Mouse (Mus musculus) E14TG2a.4 (cell line): Measurements from ENCODE around the gene Tyro3.

Source experiments
- CTCF ChIP-seq: conservative IDR thresholded peaks from 2 replicates; pipeline ENCODE4 v1.5.1; 2014; ENCODE audit warnings: low read length
- NANOG ChIP-seq: IDR thresholded peaks from 2 replicates; pipeline ENCODE4 v1.6.1; 2014; ENCODE audit warnings: borderline replicate concordance, low read length, mixed read lengths
- POU5F1 ChIP-seq: IDR thresholded peaks from 2 replicates; pipeline ENCODE4 v1.6.1; 2014; ENCODE audit warnings: low read length, borderline replicate concordance

- TF ChIP-seq POU5F1 (no peak), CTCF (no peak), NANOG (no peak)
Measured at GRCm38 (mm10) chr2:119758101-119758843, 39.3 kb upstream of the Tyro3 start.
